Mouse (Mus musculus): ENCODE measurements around the gene Slc25a43. TPM values are rescaled to one million over a fixed set of nuclear protein-coding genes. Genes with fewer than 3 reads are reported as not detected.
A peak's percentile ranks its signal among the peaks of the same experiment; 100 is the strongest.
"Not testable (repeated sequence)": the region's sequence is repeated elsewhere in the genome, so short reads cannot be mapped to it uniquely, and the experiment has no call there.

Gene Slc25a43
- polyA plus RNA-seq, 1 experiment, result 4.1 TPM

GRCm38 (mm10) chrX:36777694-36778093 is 34.2 kb downstream of the Slc25a43 start:
- no peak for DNase-seq (ENCODE audit: low spot score)

GRCm38 (mm10) chrX:36789360-36789759 is 45.9 kb downstream of the Slc25a43 start:
- no peak for DNase-seq (ENCODE audit: low spot score)

- DNase-seq (ENCODE audit: low spot score), result no peak
Measured at GRCm38 (mm10) chrX:36794571-36794970, 51.1 kb downstream of the Slc25a43 start.

GRCm38 (mm10) chrX:36795424-36796162 is 52.1 kb downstream of the Slc25a43 start, which contains the start of gene Slc25a5:
TSS of gene Slc25a5 (plus strand) at chrX:36795651.
- peak; percentile 69 for DNase-seq (ENCODE audit: low spot score)

- DNase-seq (ENCODE audit: low spot score), result peak; percentile 70
Measured at GRCm38 (mm10) chrX:36796163-36796581, 52.7 kb downstream of the Slc25a43 start.

GRCm38 (mm10) chrX:36796734-36797133 is 53.3 kb downstream of the Slc25a43 start:
- not testable (repeated sequence) for DNase-seq (ENCODE audit: low spot score)

- no peak for DNase-seq (ENCODE audit: low spot score)
Measured at GRCm38 (mm10) chrX:36799131-36799879, 55.8 kb downstream of the Slc25a43 start.

- no peak for DNase-seq (ENCODE audit: low spot score)
Measured at GRCm38 (mm10) chrX:36803189-36803588, 59.7 kb downstream of the Slc25a43 start.

GRCm38 (mm10) chrX:36804196-36804595 is 60.7 kb downstream of the Slc25a43 start:
- DNase-seq (ENCODE audit: low spot score), result no peak

- DNase-seq (ENCODE audit: low spot score), result no peak
Measured at GRCm38 (mm10) chrX:36805466-36806235, 62.2 kb downstream of the Slc25a43 start.

- DNase-seq (ENCODE audit: low spot score), result peak; percentile 64
Measured at GRCm38 (mm10) chrX:36807360-36808317, 64.2 kb downstream of the Slc25a43 start.

GRCm38 (mm10) chrX:36808318-36808683 is 64.8 kb downstream of the Slc25a43 start:
- no peak for DNase-seq (ENCODE audit: low spot score)

- no peak for DNase-seq (ENCODE audit: low spot score)
Measured at GRCm38 (mm10) chrX:36811377-36811776, 67.9 kb downstream of the Slc25a43 start.

GRCm38 (mm10) chrX:36814161-36814836 is 70.8 kb downstream of the Slc25a43 start:
- no peak for DNase-seq (ENCODE audit: low spot score)

- DNase-seq (ENCODE audit: low spot score), result no peak
Measured at GRCm38 (mm10) chrX:36815022-36815421, 71.6 kb downstream of the Slc25a43 start.

- no peak for DNase-seq (ENCODE audit: low spot score)
Measured at GRCm38 (mm10) chrX:36815439-36815838, 72.0 kb downstream of the Slc25a43 start.

GRCm38 (mm10) chrX:36816368-36816899 is 73.0 kb downstream of the Slc25a43 start:
- DNase-seq (ENCODE audit: low spot score), result no peak

- no peak for DNase-seq (ENCODE audit: low spot score)
Measured at GRCm38 (mm10) chrX:36816953-36817441, 73.5 kb downstream of the Slc25a43 start.

GRCm38 (mm10) chrX:36819575-36819974 is 76.1 kb downstream of the Slc25a43 start:
- no peak for DNase-seq (ENCODE audit: low spot score)

- no peak for DNase-seq (ENCODE audit: low spot score)
Measured at GRCm38 (mm10) chrX:36820201-36820600, 76.7 kb downstream of the Slc25a43 start.
